8 mouse cellular contexts compared by ENCODE assay signal in genomic region chr13:95961905-95962304, GRCm38 (mm10).
A peak's percentile ranks its signal among the peaks of the same experiment; 100 is the strongest.
DNase-seq lines count a peak whose midpoint lies in the region; ATAC-seq and TF ChIP-seq lines count a peak whose summit lies in the region.

No protein-coding gene starts in this region.

- no peak for TF ChIP-seq EP300 in stomach, postnatal 0 days (optimal IDR thresholded peaks at IDR 0.05)

- ATAC-seq in limb, embryonic 15.5 days (ENCODE audit: insufficient number of reproducible peaks, low FRiP score, low TSS enrichment, low read depth): no peak
- ATAC-seq in stomach, postnatal 0 days (ENCODE audit: low FRiP score, low TSS enrichment): no peak

- peak overlapping the region; percentile 11; the same call in 1 of the 2 replicates for H3K4me3 ChIP-seq in spleen, adult 2 months (ENCODE audit: extremely low read depth, insufficient read depth, insufficient read length)
- peak overlapping the region; percentile 44; the same call in 1 of the 2 replicates for H3K4me3 ChIP-seq in limb, embryonic 15.5 days
- H3K4me3 ChIP-seq in stomach, postnatal 0 days (ENCODE audit: low read depth, low read length): no peak overlapping the region

- no peaks in the 10 kb centered on the region for H3K36me3 ChIP-seq in spleen, adult 2 months (ENCODE audit: control insufficient read depth, insufficient read depth, low read length)
- no peaks in the 10 kb centered on the region for H3K36me3 ChIP-seq in limb, embryonic 15.5 days
- no peaks in the 10 kb centered on the region for H3K36me3 ChIP-seq in stomach, postnatal 0 days (ENCODE audit: control insufficient read depth, insufficient read depth, low read length)

- peaks cover 11% of the 10 kb centered on the region for H3K4me1 ChIP-seq in spleen, adult 2 months (ENCODE audit: control insufficient read depth, insufficient read depth, insufficient read length)
- H3K4me1 ChIP-seq in limb, embryonic 15.5 days: peaks cover 11% of the 10 kb centered on the region
- H3K4me1 ChIP-seq in stomach, postnatal 0 days (replicated peaks; ENCODE audit: control insufficient read depth, insufficient read depth): 0 out of 2 replicates have a peak, but pooled peaks cover 4% of the 10 kb centered on the region

- no peaks in the 10 kb centered on the region for H3K27me3 ChIP-seq in spleen, adult 2 months (ENCODE audit: control insufficient read depth, insufficient read depth, low read length)
- H3K27me3 ChIP-seq in limb, embryonic 15.5 days: no peaks in the 10 kb centered on the region
- no peaks in the 10 kb centered on the region for H3K27me3 ChIP-seq in stomach, postnatal 0 days (ENCODE audit: control insufficient read depth, insufficient read depth, low read length)

- DNase-seq in embryo, embryonic 10 days (ENCODE audit: low spot score): peak; percentile 48
- no peak for DNase-seq in embryo, embryonic 9.5 days (ENCODE audit: extremely low spot score)
- DNase-seq in spleen, adult 2 months (ENCODE audit: low read depth in 1 of 2, low spot score in 2 of 2): no peak
- DNase-seq in spleen, adult 12 weeks (ENCODE audit: low spot score): no peak
- DNase-seq in stomach, postnatal 0 days (ENCODE audit: low spot score): no peak
- DNase-seq in frontal cortex, postnatal 36 days (ENCODE audit: low spot score in 2 of 2): no peak
- DNase-seq in cerebellum, postnatal 14 days: no peak

- H3K9me3 ChIP-seq in limb, embryonic 15.5 days: no peaks in the 10 kb centered on the region
- H3K9me3 ChIP-seq in stomach, postnatal 0 days (ENCODE audit: control insufficient read depth, low read length): no peaks in the 10 kb centered on the region

- no peak for TF ChIP-seq CTCF in spleen, adult 2 months (IDR thresholded peaks at IDR 0.05; ENCODE audit: extremely low read depth, insufficient read depth, insufficient read length, insufficient replicate concordance)
- TF ChIP-seq CTCF in stomach, postnatal 0 days (IDR thresholded peaks at IDR 0.05; ENCODE audit: low read depth): no peak

- no peak overlapping the region for H3K9ac ChIP-seq in limb, embryonic 15.5 days
- H3K9ac ChIP-seq in stomach, postnatal 0 days (ENCODE audit: low read length): no peak overlapping the region

- peak overlapping the region; percentile 76 for H3K4me2 ChIP-seq in limb, embryonic 15.5 days
- peak overlapping the region; percentile 79 for H3K4me2 ChIP-seq in stomach, postnatal 0 days (replicated peaks; ENCODE audit: low read depth)

- 43% methylated on average over 7 of the region's 7 CpGs for WGBS in spleen, adult 2 months
- 39% methylated on average over 7 of the region's 7 CpGs for WGBS in limb, embryonic 15.5 days
- 32% methylated on average over 7 of the region's 7 CpGs for WGBS in stomach, postnatal 0 days

- peak overlapping the region; percentile 83; the same call in 1 of the 2 replicates for H3K27ac ChIP-seq in spleen, adult 2 months (ENCODE audit: insufficient read depth, low read length)
- no peak overlapping the region for H3K27ac ChIP-seq in limb, embryonic 15.5 days
- no peak overlapping the region for H3K27ac ChIP-seq in stomach, postnatal 0 days (replicated peaks)

- no peak for TF ChIP-seq POLR2A in spleen, adult 2 months (IDR thresholded peaks at IDR 0.05; ENCODE audit: low read depth, low read length)
